Mouse (Mus musculus): ENCODE results near the gene Rassf8. TPM values are rescaled to one million over a fixed set of nuclear protein-coding genes. Genes with fewer than 3 reads are reported as not detected.

Gene Rassf8
- polyA plus RNA-seq, 1 experiment from 2014 or later, result 6.2 TPM

DNA sequence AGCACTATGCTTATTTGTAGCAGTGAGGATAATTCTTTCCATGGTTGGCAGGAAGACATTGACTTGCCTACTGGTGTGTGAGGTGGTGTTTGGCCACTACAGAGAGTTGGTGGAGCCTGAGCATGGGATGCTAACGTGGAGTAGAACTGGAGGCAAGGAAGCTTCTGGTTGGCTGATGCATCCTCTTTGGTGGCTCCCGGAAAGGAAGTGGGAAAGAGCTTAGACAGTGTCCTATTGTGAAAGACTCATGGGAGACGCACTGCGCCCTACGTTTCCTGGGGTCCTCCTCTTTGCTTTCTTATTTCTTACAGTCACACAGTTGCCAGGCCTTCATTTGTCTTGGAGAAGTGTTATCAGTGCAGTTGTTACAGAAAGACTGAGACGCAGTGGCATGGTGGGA, 20.4 kb downstream of the Rassf8 start:
- WGBS, result 91% methylated on average over 6 of the region's 6 CpGs
- no peak for ATAC-seq (ENCODE audit: low read depth)
- no peaks in the 10 kb centered on the region for H3K36me3 ChIP-seq (ENCODE audit: control insufficient read depth, insufficient read depth, low read length)
- no peak overlapping the region for H3K4me3 ChIP-seq (ENCODE audit: low read depth, low read length)
- H3K27ac ChIP-seq (ENCODE audit: low read depth, low read length), result no peak overlapping the region
- H3K9me3 ChIP-seq (ENCODE audit: control insufficient read depth, low read length), result no peaks in the 10 kb centered on the region
- no peak overlapping the region for H3K9ac ChIP-seq (replicated peaks; ENCODE audit: low read depth, low read length)
- no peak overlapping the region for H3K4me2 ChIP-seq (ENCODE audit: low read depth, low read length)
- no peaks in the 10 kb centered on the region for H3K27me3 ChIP-seq (ENCODE audit: control insufficient read depth, insufficient read depth, low read length)
- no peaks in the 10 kb centered on the region for H3K4me1 ChIP-seq (ENCODE audit: control insufficient read depth, insufficient read depth, low read length)

DNA sequence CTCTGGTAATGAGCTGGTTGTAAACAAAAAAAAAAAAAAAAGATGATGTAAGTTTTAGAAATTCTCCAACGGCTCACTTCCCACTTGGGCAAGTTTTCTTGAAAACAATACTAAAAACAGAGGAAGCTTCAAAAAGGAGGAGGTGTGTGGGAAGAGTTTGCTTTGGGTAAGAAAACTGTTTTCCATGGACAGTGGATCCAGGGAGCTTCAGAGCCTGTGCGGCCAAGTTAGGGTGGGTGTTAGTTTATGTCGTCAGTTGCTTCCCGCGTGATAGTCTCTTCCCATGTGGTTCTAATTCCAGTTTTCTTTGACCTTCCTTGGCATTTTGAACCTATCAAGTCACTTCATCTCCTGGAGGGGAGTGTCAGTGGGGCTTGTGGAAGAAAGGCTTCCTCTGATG, 21.1 kb downstream of the Rassf8 start:
- H3K9me3 ChIP-seq (ENCODE audit: control insufficient read depth, low read length), result no peaks in the 10 kb centered on the region
- H3K27me3 ChIP-seq (ENCODE audit: control insufficient read depth, insufficient read depth, low read length), result no peaks in the 10 kb centered on the region
- H3K36me3 ChIP-seq (ENCODE audit: control insufficient read depth, insufficient read depth, low read length), result no peaks in the 10 kb centered on the region
- H3K4me1 ChIP-seq (ENCODE audit: control insufficient read depth, insufficient read depth, low read length), result no peaks in the 10 kb centered on the region
- 83% methylated on average over 5 of the region's 5 CpGs for WGBS
- no peak overlapping the region for H3K4me3 ChIP-seq (ENCODE audit: low read depth, low read length)
- H3K4me2 ChIP-seq (ENCODE audit: low read depth, low read length), result no peak overlapping the region
- H3K9ac ChIP-seq (replicated peaks; ENCODE audit: low read depth, low read length), result no peak overlapping the region
- ATAC-seq (ENCODE audit: low read depth), result no peak
- H3K27ac ChIP-seq (ENCODE audit: low read depth, low read length), result no peak overlapping the region

DNA sequence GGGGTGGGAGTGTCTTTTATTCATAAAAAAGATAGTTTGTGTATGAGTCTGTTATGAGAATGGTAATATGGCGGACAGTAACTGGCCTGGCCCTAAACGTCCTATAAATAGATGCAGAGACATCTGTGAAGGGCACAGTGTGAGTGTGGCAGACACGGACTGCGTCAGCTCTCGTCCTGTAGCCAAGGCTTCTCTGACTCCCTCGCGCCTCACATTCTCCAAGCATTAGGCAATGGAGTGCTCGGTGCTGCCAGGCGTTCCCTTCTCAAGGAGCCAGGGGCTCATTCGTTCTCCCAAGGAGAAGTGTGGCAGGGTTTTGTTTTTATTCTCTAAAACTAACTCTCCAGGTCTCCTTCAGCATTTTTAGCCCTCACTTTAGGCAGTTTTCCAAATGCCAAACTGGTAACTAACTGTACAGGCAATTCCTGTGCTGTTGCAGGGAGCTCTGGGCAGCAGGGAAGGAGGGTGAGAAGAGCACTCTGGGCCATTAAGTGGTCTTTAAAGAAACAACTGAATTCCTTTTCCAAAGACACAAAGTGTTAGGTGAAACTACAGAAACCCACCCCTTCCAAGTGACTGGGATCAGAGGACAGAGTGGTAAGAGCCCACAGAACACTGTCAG, 22.2 kb downstream of the Rassf8 start:
- H3K36me3 ChIP-seq (ENCODE audit: control insufficient read depth, insufficient read depth, low read length), result no peaks in the 10 kb centered on the region
- no peaks in the 10 kb centered on the region for H3K27me3 ChIP-seq (ENCODE audit: control insufficient read depth, insufficient read depth, low read length)
- no peak overlapping the region for H3K4me2 ChIP-seq (ENCODE audit: low read depth, low read length)
- no peak for ATAC-seq (ENCODE audit: low read depth)
- no peak overlapping the region for H3K27ac ChIP-seq (ENCODE audit: low read depth, low read length)
- no peaks in the 10 kb centered on the region for H3K4me1 ChIP-seq (ENCODE audit: control insufficient read depth, insufficient read depth, low read length)
- no peak overlapping the region for H3K4me3 ChIP-seq (ENCODE audit: low read depth, low read length)
- 70% methylated on average over 10 of the region's 10 CpGs for WGBS
- H3K9ac ChIP-seq (replicated peaks; ENCODE audit: low read depth, low read length), result no peak overlapping the region
- no peaks in the 10 kb centered on the region for H3K9me3 ChIP-seq (ENCODE audit: control insufficient read depth, low read length)

DNA sequence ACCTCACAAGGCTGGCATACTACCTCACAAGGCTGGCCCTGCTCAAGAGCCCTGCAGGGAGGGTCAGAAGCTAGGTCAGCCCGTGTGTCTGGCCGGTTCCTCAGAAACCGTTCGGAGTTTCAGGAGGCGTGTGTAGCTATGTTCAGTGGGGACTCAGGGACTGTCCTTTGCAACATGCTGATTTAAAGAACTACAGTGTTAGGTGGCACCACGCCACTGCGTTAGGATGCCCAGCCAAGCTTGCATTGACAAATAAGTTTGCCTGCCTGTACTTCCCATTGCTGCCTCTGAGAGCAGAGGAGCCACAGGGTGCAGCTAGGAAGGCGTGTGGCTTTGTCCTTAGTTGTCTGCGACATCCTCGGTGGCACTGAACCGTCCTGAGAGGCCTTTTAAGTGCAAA, 23.3 kb downstream of the Rassf8 start:
- Histone ChIP-seq H3K9ac (replicated peaks; ENCODE audit: low read depth, low read length) (no peak overlapping the region), H3K9me3 (ENCODE audit: control insufficient read depth, low read length) (no peaks in the 10 kb centered on the region), H3K4me1 (ENCODE audit: control insufficient read depth, insufficient read depth, low read length) (no peaks in the 10 kb centered on the region), H3K36me3 (ENCODE audit: control insufficient read depth, insufficient read depth, low read length) (no peaks in the 10 kb centered on the region), H3K27ac (ENCODE audit: low read depth, low read length) (no peak overlapping the region), H3K27me3 (ENCODE audit: control insufficient read depth, insufficient read depth, low read length) (no peaks in the 10 kb centered on the region), H3K4me3 (ENCODE audit: low read depth, low read length) (no peak overlapping the region), H3K4me2 (ENCODE audit: low read depth, low read length) (no peak overlapping the region)
- ATAC-seq (ENCODE audit: low read depth), result no peak
- WGBS, result 68% methylated on average over 11 of the region's 11 CpGs

DNA sequence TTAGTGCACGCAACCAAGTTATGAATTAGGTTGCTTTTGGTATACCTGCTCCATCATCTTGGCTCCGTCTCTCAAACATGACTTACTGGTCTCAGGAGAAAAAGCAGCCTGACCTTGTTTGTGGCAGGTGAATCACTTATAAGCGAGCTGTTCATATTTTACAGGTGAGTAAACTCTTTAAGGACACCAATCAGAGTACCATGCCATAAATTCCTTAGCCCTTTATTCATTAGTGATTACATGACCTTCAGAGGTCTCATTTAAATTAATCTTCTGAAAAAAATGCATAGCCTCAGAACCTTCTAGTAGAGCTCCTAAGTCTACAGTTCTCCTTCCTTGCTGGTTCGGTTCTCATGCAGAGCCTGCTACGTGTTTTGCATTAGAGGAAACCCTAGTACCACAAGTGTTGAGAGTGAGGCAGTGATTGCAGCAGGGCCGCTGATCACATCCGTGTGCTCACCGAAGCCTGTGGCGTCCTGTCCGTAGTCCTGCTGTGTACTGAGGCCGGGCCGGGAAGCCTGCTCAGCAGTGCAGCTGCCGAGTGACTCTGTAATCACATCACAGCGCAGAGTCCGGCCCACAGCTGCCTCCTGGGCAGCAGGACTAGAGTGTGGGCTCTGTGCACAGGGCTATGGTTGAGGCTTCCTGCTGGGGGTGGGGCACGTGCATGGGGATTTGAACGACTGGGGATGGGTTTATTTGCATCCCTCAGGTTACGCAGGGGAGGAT, 23.9 kb downstream of the Rassf8 start:
- no peak overlapping the region for H3K9ac ChIP-seq (replicated peaks; ENCODE audit: low read depth, low read length)
- no peak for ATAC-seq (ENCODE audit: low read depth)
- no peak overlapping the region for H3K4me2 ChIP-seq (ENCODE audit: low read depth, low read length)
- 43% methylated on average over 18 of the region's 18 CpGs for WGBS
- H3K4me1 ChIP-seq (ENCODE audit: control insufficient read depth, insufficient read depth, low read length), result no peaks in the 10 kb centered on the region
- H3K27me3 ChIP-seq (ENCODE audit: control insufficient read depth, insufficient read depth, low read length), result no peaks in the 10 kb centered on the region
- H3K9me3 ChIP-seq (ENCODE audit: control insufficient read depth, low read length), result no peaks in the 10 kb centered on the region
- H3K27ac ChIP-seq (ENCODE audit: low read depth, low read length), result no peak overlapping the region
- no peak overlapping the region for H3K4me3 ChIP-seq (ENCODE audit: low read depth, low read length)
- H3K36me3 ChIP-seq (ENCODE audit: control insufficient read depth, insufficient read depth, low read length), result no peaks in the 10 kb centered on the region

DNA sequence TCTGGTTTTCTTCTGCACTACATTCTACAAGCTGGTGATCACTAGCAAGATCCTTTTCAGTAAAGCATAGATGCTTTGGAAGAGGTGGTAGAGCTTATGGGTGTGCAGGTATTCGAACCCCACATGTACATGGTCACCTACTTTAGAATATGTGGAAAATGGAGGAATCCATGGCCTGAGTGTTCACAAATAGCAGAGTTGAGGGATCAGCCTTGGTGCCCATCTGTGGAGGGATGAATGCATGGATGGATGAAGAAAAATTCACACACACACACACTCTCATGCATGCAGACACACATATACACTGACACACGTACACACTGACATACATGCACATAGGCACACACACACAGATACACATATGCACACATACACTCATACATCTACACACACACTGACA, 27.9 kb downstream of the Rassf8 start:
- no peaks in the 10 kb centered on the region for H3K4me1 ChIP-seq (ENCODE audit: control insufficient read depth, insufficient read depth, low read length)
- H3K4me3 ChIP-seq (ENCODE audit: low read depth, low read length), result no peak overlapping the region
- no peaks in the 10 kb centered on the region for H3K27me3 ChIP-seq (ENCODE audit: control insufficient read depth, insufficient read depth, low read length)
- no peaks in the 10 kb centered on the region for H3K9me3 ChIP-seq (ENCODE audit: control insufficient read depth, low read length)
- H3K36me3 ChIP-seq (ENCODE audit: control insufficient read depth, insufficient read depth, low read length), result no peaks in the 10 kb centered on the region
- H3K9ac ChIP-seq (replicated peaks; ENCODE audit: low read depth, low read length), result no peak overlapping the region
- H3K27ac ChIP-seq (ENCODE audit: low read depth, low read length), result no peak overlapping the region
- 95% methylated on average over 2 of the region's 2 CpGs for WGBS
- H3K4me2 ChIP-seq (ENCODE audit: low read depth, low read length), result no peak overlapping the region
- ATAC-seq (ENCODE audit: low read depth), result no peak

DNA sequence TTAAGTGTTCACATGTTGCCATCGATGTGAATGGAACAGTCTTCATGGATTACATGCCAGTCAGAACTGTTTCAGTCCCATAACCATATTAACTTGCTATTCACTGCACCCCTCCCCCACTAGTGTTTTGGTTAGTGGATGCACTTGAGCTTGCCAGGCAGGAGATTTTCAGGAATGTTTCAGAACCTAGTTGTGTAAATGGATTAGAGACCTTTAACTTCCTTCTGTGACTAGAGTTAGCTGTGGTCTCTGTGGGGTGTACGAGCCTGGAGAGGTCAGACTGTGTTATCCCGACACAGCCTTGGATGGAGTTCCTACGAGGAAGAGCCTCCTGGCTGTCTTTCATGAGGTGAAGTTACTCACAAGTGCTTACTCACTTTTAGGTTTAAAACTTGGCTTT, 29.7 kb downstream of the Rassf8 start:
- H3K27ac ChIP-seq (ENCODE audit: low read depth, low read length), result no peak overlapping the region
- no peaks in the 10 kb centered on the region for H3K9me3 ChIP-seq (ENCODE audit: control insufficient read depth, low read length)
- 87% methylated on average over 4 of the region's 4 CpGs for WGBS
- H3K27me3 ChIP-seq (ENCODE audit: control insufficient read depth, insufficient read depth, low read length), result no peaks in the 10 kb centered on the region
- H3K4me1 ChIP-seq (ENCODE audit: control insufficient read depth, insufficient read depth, low read length), result no peaks in the 10 kb centered on the region
- ATAC-seq (ENCODE audit: low read depth), result no peak
- H3K4me3 ChIP-seq (ENCODE audit: low read depth, low read length), result no peak overlapping the region
- H3K36me3 ChIP-seq (ENCODE audit: control insufficient read depth, insufficient read depth, low read length), result no peaks in the 10 kb centered on the region
- no peak overlapping the region for H3K9ac ChIP-seq (replicated peaks; ENCODE audit: low read depth, low read length)
- H3K4me2 ChIP-seq (ENCODE audit: low read depth, low read length), result no peak overlapping the region

DNA sequence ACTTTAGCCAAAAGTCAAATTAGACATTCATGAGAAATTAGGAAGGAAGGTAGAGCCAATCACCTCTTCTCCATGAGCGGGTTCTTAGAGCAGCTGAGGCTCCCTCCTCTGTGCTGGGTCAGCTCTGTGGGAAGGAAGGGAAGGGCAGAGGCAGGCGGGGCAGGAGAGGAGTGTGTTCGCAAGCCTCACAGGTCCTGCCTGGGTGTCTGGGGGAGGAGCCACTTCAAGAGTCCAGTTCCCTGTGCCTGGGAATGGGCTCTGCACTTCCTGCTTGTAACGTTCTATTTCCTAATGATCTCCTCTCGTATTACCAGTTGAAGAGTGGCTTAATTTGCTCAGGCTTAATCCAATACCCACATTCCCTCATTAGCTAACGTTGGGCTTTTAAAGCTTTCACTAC, 32.8 kb downstream of the Rassf8 start:
- Histone ChIP-seq H3K36me3 (ENCODE audit: control insufficient read depth, insufficient read depth, low read length) (no peaks in the 10 kb centered on the region), H3K9ac (replicated peaks; ENCODE audit: low read depth, low read length) (no peak overlapping the region), H3K9me3 (ENCODE audit: control insufficient read depth, low read length) (no peaks in the 10 kb centered on the region), H3K4me2 (ENCODE audit: low read depth, low read length) (no peak overlapping the region), H3K27ac (ENCODE audit: low read depth, low read length) (no peak overlapping the region), H3K27me3 (ENCODE audit: control insufficient read depth, insufficient read depth, low read length) (no peaks in the 10 kb centered on the region), H3K4me1 (ENCODE audit: control insufficient read depth, insufficient read depth, low read length) (no peaks in the 10 kb centered on the region), H3K4me3 (ENCODE audit: low read depth, low read length) (no peak overlapping the region)
- ATAC-seq (ENCODE audit: low read depth), result no peak
- WGBS, result 24% methylated on average over 6 of the region's 6 CpGs

DNA sequence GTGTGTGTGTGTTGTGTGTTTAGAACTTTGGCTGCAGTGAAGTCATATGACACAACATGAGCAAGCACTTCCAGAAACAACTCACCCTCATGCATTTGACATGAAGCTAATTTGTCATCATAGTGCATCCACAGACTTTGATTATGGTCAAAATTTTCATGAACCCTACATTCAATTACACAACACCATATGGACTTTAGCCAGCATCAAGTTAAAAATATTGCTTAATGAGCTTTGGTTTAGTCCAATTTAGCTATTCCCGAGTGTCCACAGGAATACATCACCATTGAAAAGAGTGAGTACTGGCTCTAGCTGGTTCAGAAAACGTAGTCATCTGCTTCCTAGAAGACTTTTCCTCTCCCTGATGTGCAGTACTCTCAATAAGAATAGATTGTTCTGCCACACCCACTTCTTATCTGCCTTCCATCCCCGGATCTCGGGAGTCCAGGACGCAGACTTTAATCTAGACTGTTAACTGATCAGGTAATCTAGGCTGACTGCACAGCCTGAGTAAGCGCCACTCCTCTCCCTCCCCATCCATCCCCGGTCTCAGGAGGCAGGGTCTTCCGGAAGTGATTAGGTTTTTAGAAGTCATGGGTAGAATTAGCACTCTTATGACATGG, 33.7 kb downstream of the Rassf8 start:
- Histone ChIP-seq H3K4me3 (ENCODE audit: low read depth, low read length) (no peak overlapping the region), H3K27ac (ENCODE audit: low read depth, low read length) (no peak overlapping the region), H3K27me3 (ENCODE audit: control insufficient read depth, insufficient read depth, low read length) (no peaks in the 10 kb centered on the region), H3K9ac (replicated peaks; ENCODE audit: low read depth, low read length) (no peak overlapping the region), H3K4me1 (ENCODE audit: control insufficient read depth, insufficient read depth, low read length) (no peaks in the 10 kb centered on the region), H3K4me2 (ENCODE audit: low read depth, low read length) (no peak overlapping the region), H3K9me3 (ENCODE audit: control insufficient read depth, low read length) (no peaks in the 10 kb centered on the region), H3K36me3 (ENCODE audit: control insufficient read depth, insufficient read depth, low read length) (no peaks in the 10 kb centered on the region)
- no peak for ATAC-seq (ENCODE audit: low read depth)
- WGBS, result 75% methylated on average over 8 of the region's 8 CpGs

Data from neural tube, embryonic 14.5 days (tissue).